In genomic region chr16:76685562-76685961, GRCm38 (mm10) we compare ENCODE assay signal across 11 mouse cellular contexts.
DNase-seq lines count a peak whose midpoint lies in the region; ATAC-seq and TF ChIP-seq lines count a peak whose summit lies in the region.
"Had no signal": no experiment of that assay in that cellular context is flagged by ENCODE, and none has a peak within 500 bp of the region (broad histone marks: within the 10 kb centered on the region; RNA-seq: fewer than 3 reads in every experiment).

No protein-coding gene starts in this region.

- H3K27ac ChIP-seq in embryonic facial prominence, embryonic 11.5 days (replicated peaks; ENCODE audit: low read depth, low read length), result no peak overlapping the region
- H3K27ac ChIP-seq in embryonic facial prominence, embryonic 10.5 days (replicated peaks), result no peak overlapping the region
- 0 out of 2 replicates have a peak overlapping the region, but pooled peaks have one; percentile 30 for H3K27ac ChIP-seq in forebrain, postnatal 0 days (ENCODE audit: low read depth, low read length)
- no peak overlapping the region for H3K27ac ChIP-seq in midbrain, embryonic 15.5 days
- H3K27ac ChIP-seq in intestine, embryonic 16.5 days (ENCODE audit: low read length), result no peak overlapping the region

- 22% methylated on average over 8 of the region's 8 CpGs for WGBS in embryonic facial prominence, embryonic 11.5 days
- WGBS in embryonic facial prominence, embryonic 10.5 days, result 30% methylated on average over 8 of the region's 8 CpGs
- WGBS in forebrain, postnatal 0 days, result 15% methylated on average over 8 of the region's 8 CpGs
- WGBS in midbrain, embryonic 15.5 days, result 21% methylated on average over 8 of the region's 8 CpGs
- 54% methylated on average over 8 of the region's 8 CpGs for WGBS in intestine, embryonic 16.5 days

- H3K9me3 ChIP-seq in embryonic facial prominence, embryonic 11.5 days (replicated peaks; ENCODE audit: control insufficient read depth, low read length), result no peaks in the 10 kb centered on the region
- no peaks in the 10 kb centered on the region for H3K9me3 ChIP-seq in embryonic facial prominence, embryonic 10.5 days
- H3K9me3 ChIP-seq in forebrain, postnatal 0 days (ENCODE audit: low read length), result no peaks in the 10 kb centered on the region
- H3K9me3 ChIP-seq in midbrain, embryonic 15.5 days, result no peaks in the 10 kb centered on the region
- H3K9me3 ChIP-seq in intestine, embryonic 16.5 days (ENCODE audit: control insufficient read depth, low read length), result no peaks in the 10 kb centered on the region
- H3K9me3 ChIP-seq: heart, embryonic 12.5 days had no signal

- DNase-seq in embryonic facial prominence, embryonic 11.5 days (ENCODE audit: low spot score), result peak; percentile 20
- no peak for DNase-seq in embryonic facial prominence, embryonic 10.5 days (ENCODE audit: low spot score)
- peak; percentile 48 for DNase-seq in ZHBTc4 (ENCODE audit: low read depth, low spot score)
- DNase-seq in forebrain, postnatal 0 days, result peak; percentile 52
- DNase-seq in adrenal gland, postnatal 14 days, result no peak
- DNase-seq: thymus, postnatal 36 days had no signal

- no peak overlapping the region for H3K4me3 ChIP-seq in embryonic facial prominence, embryonic 11.5 days (ENCODE audit: low read depth, low read length)
- no peak overlapping the region for H3K4me3 ChIP-seq in embryonic facial prominence, embryonic 10.5 days
- H3K4me3 ChIP-seq in forebrain, postnatal 0 days (ENCODE audit: low read depth, low read length), result no peak overlapping the region
- H3K4me3 ChIP-seq in midbrain, embryonic 15.5 days, result no peak overlapping the region
- no peak overlapping the region for H3K4me3 ChIP-seq in intestine, embryonic 16.5 days (ENCODE audit: low read length)
- H3K4me3 ChIP-seq: heart, embryonic 12.5 days had no signal

- H3K9ac ChIP-seq in embryonic facial prominence, embryonic 11.5 days (replicated peaks; ENCODE audit: low read length), result no peak overlapping the region
- no peak overlapping the region for H3K9ac ChIP-seq in forebrain, postnatal 0 days
- no peak overlapping the region for H3K9ac ChIP-seq in midbrain, embryonic 15.5 days
- H3K9ac ChIP-seq in intestine, embryonic 16.5 days (ENCODE audit: low read depth, low read length), result no peak overlapping the region
- H3K9ac ChIP-seq: heart, embryonic 12.5 days had no signal

- no peak for TF ChIP-seq CTCF in forebrain, postnatal 0 days (IDR thresholded peaks at IDR 0.05; ENCODE audit: low read depth)

- H3K36me3 ChIP-seq in embryonic facial prominence, embryonic 11.5 days (replicated peaks; ENCODE audit: control insufficient read depth, insufficient read depth, low read depth, low read length), result no peaks in the 10 kb centered on the region
- H3K36me3 ChIP-seq in embryonic facial prominence, embryonic 10.5 days (replicated peaks), result no peaks in the 10 kb centered on the region
- no peaks in the 10 kb centered on the region for H3K36me3 ChIP-seq in forebrain, postnatal 0 days (ENCODE audit: insufficient read depth)
- H3K36me3 ChIP-seq in midbrain, embryonic 15.5 days (replicated peaks), result no peaks in the 10 kb centered on the region
- H3K36me3 ChIP-seq in intestine, embryonic 16.5 days (ENCODE audit: control insufficient read depth, insufficient read depth, low read length), result no peaks in the 10 kb centered on the region
- H3K36me3 ChIP-seq: heart, embryonic 12.5 days had no signal

- H3K27me3 ChIP-seq in embryonic facial prominence, embryonic 11.5 days (ENCODE audit: control insufficient read depth, insufficient read depth, low read length), result no peaks in the 10 kb centered on the region
- H3K27me3 ChIP-seq in embryonic facial prominence, embryonic 10.5 days (replicated peaks; ENCODE audit: low read depth, poor library complexity, severe bottlenecking), result no peaks in the 10 kb centered on the region
- H3K27me3 ChIP-seq in forebrain, postnatal 0 days (ENCODE audit: insufficient read depth, low read length), result no peaks in the 10 kb centered on the region
- peaks cover 3% of the 10 kb centered on the region; the same call in 1 of the 2 replicates for H3K27me3 ChIP-seq in midbrain, embryonic 15.5 days (replicated peaks)
- no peaks in the 10 kb centered on the region for H3K27me3 ChIP-seq in intestine, embryonic 16.5 days (replicated peaks; ENCODE audit: control insufficient read depth, insufficient read depth, low read length)
- H3K27me3 ChIP-seq: heart, embryonic 12.5 days had no signal

- no peak overlapping the region for H3K4me2 ChIP-seq in embryonic facial prominence, embryonic 11.5 days (ENCODE audit: low read depth, low read length)
- H3K4me2 ChIP-seq in forebrain, postnatal 0 days (ENCODE audit: low read depth), result no peak overlapping the region
- H3K4me2 ChIP-seq in midbrain, embryonic 15.5 days, result no peak overlapping the region
- H3K4me2 ChIP-seq in intestine, embryonic 16.5 days (ENCODE audit: low read depth, low read length), result no peak overlapping the region
- H3K4me2 ChIP-seq: heart, embryonic 12.5 days; liver, embryonic 11.5 days had no signal

- ATAC-seq in embryonic facial prominence, embryonic 11.5 days (replicated peaks; ENCODE audit: insufficient number of reproducible peaks, low FRiP score, low TSS enrichment, low read depth), result no peak
- peak; percentile 53 for ATAC-seq in forebrain, postnatal 0 days
- ATAC-seq in midbrain, embryonic 15.5 days (replicated peaks), result peak; percentile 71; the same call in 1 of the 2 replicates
- ATAC-seq in megakaryocyte progenitor cell, adult 5-6 weeks (replicated peaks; ENCODE audit: poor library complexity), result no peak
- ATAC-seq in intestine, embryonic 16.5 days, result no peak

- no peaks in the 10 kb centered on the region for H3K4me1 ChIP-seq in embryonic facial prominence, embryonic 11.5 days (ENCODE audit: control insufficient read depth, insufficient read depth, low read length)
- peaks cover 10% of the 10 kb centered on the region for H3K4me1 ChIP-seq in embryonic facial prominence, embryonic 10.5 days
- H3K4me1 ChIP-seq in forebrain, postnatal 0 days (ENCODE audit: insufficient read depth), result peaks cover 8% of the 10 kb centered on the region; the same call in 1 of the 2 replicates
- no peaks in the 10 kb centered on the region for H3K4me1 ChIP-seq in midbrain, embryonic 15.5 days
- no peaks in the 10 kb centered on the region for H3K4me1 ChIP-seq in intestine, embryonic 16.5 days (ENCODE audit: control insufficient read depth, insufficient read depth, low read length)
- H3K4me1 ChIP-seq: heart, embryonic 12.5 days had no signal

Comparison
In these comparisons a context has a peak if more than half of its experiments do, and no peak if none do; other contexts are left out.
1. DNase-seq: peak in embryonic facial prominence, embryonic 11.5 days (single experiment), ZHBTc4 (single experiment) and forebrain, postnatal 0 days (single experiment); none in embryonic facial prominence, embryonic 10.5 days (single experiment) and adrenal gland, postnatal 14 days (single experiment).
2. ATAC-seq: peak in forebrain, postnatal 0 days (single experiment) and midbrain, embryonic 15.5 days (single experiment); none in embryonic facial prominence, embryonic 11.5 days (single experiment), megakaryocyte progenitor cell, adult 5-6 weeks (single experiment) and intestine, embryonic 16.5 days (single experiment).